Mouse (Mus musculus) C2C12 (cell line): ENCODE data around the gene Gatb.

Experiments
- CEBPB ChIP-seq: IDR thresholded peaks from one replicate; pipeline ENCODE4 v1.6.1; 2011; ENCODE audit warnings: low read depth, mild to moderate bottlenecking, control low read depth, moderate library complexity
- CTCF ChIP-seq: IDR thresholded peaks from one replicate; pipeline ENCODE4 v1.5.1; 2011; ENCODE audit not compliant: control insufficient read depth, insufficient read depth, insufficient read length
- FOSL1 ChIP-seq: IDR thresholded peaks from one replicate; pipeline ENCODE4 v1.8.0; 2011; ENCODE audit warnings: mild to moderate bottlenecking, low read length; ENCODE audit not compliant: poor library complexity, insufficient read depth, severe bottlenecking
- MYOD1 ChIP-seq: IDR thresholded peaks from one replicate; pipeline ENCODE4 v1.6.1; 2011; ENCODE audit warnings: low read depth; ENCODE audit not compliant: control insufficient read depth, insufficient read length
- MYOG ChIP-seq: IDR thresholded peaks from one replicate; pipeline ENCODE4 v1.6.1; 2011; ENCODE audit not compliant: control insufficient read depth, insufficient read length; ENCODE audit errors: extremely low read depth
- USF1 ChIP-seq: IDR thresholded peaks from one replicate; pipeline ENCODE4 v1.6.1; 2011; ENCODE audit warnings: low read depth, mild to moderate bottlenecking, control low read depth, moderate library complexity

GRCm38 (mm10) chr3:85695056-85695455 lies 121.1 kb downstream of the Gatb start:
- TF ChIP-seq CTCF (no peak), FOSL1 (no peak), CEBPB (no peak), MYOD1 (no peak), MYOG (no peak), USF1 (no peak)
